Mouse (Mus musculus): ENCODE data around the gene Nags. TPM values are rescaled to one million over a fixed set of nuclear protein-coding genes. Genes with fewer than 3 reads are reported as not detected.

Nags gene
- total RNA-seq (2021): 1 to 10 TPM; 1.3 to 3.1 TPM
- long read RNA-seq, experiment 1: 0 reads
- long read RNA-seq, experiment 2, partial matches to known transcripts: 0 of 3 reads
- long read RNA-seq, experiment 2, other reads (novel, unspliced or antisense): 0 of 3 reads

DNA sequence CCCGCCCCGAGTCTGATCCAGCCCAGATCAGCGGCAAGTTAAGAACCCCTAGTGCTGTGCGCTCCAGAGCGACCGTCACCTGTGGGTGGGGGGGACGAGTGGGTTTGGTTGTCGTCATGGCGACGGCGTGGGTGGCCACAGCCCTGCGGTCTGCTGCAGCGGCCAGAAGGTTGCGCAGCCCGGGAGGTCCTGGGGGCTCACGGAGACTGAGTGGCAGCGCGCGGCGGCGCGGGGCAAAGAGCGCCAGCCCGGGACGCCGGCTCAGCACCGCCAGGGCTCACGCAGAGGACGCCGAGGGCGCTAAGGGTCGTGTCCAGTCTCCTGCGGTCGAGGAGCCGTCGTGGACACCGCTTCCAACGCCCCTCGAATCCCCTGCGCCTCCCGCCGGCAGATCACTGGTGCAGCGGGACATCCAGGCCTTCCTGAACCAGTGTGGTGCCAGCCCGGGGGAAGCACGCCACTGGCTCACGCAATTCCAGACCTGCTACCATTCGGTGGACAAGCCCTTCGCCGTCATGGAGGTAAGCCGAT lies at the start of gene Nags:
Nags (plus strand) TSS at position 43 of the 531 bp plus-strand sequence.
- DNase-seq (ENCODE audit: low spot score in 2 of 2): no peak

DNA sequence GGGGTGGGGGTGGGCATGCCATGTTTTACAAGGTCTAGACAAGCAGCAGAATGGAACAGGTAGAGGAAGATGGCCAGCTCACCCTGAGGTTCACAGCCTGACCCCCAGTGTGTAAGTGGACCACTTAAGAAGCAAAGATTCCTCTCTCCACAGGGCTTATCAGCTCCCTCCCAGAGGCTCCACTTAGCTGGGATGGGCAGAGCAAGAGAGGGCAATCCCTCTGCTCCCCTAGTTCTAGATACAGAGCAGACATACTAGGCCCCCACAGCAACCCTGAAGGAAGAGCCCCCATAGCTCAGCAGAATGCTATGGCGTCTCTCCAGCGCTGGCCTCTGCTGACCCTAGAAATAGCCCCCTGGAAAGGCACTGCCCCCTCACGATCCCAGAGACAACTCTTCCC lies 49.6 kb upstream of the Nags start:
- DNase-seq (ENCODE audit: low spot score in 2 of 2): no peak

GRCm38 (mm10) chr11:102096446-102096845 lies 48.9 kb upstream of the Nags start:
- no peak for DNase-seq (ENCODE audit: low spot score in 2 of 2)

GRCm38 (mm10) chr11:102096887-102097391 lies 48.4 kb upstream of the Nags start:
- peak; percentile 58 to 71 for DNase-seq (ENCODE audit: low spot score in 2 of 2)

DNA sequence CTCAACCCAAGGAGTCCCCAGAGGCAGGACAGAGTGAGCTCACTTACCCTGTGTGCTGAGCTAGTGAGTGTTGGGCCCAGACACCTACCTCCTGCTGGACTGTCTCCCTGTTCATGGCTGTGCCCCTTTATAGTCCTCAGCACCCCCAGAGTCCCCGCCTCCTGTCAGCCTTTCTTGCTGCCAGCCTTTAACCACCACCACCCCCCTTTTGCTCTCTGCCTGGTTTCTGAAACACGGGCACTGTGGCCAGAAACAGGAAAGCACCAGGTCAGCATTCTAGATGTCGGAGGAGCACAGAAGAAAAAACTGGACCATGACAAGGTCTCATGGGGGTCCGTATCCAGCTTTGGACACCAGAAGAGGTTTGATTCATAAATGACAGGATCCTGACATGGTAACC lies 44.1 kb upstream of the Nags start, which contains the start of gene Ppy:
Ppy (minus strand) TSS at position 101 of the 400 bp plus-strand sequence.
- DNase-seq (ENCODE audit: low spot score in 2 of 2): no peak

- DNase-seq (ENCODE audit: low spot score in 2 of 2): peak; percentile 31 to 41
These were observed 42.6 kb upstream of the Nags start for GRCm38 (mm10) chr11:102102485-102103258.

DNA sequence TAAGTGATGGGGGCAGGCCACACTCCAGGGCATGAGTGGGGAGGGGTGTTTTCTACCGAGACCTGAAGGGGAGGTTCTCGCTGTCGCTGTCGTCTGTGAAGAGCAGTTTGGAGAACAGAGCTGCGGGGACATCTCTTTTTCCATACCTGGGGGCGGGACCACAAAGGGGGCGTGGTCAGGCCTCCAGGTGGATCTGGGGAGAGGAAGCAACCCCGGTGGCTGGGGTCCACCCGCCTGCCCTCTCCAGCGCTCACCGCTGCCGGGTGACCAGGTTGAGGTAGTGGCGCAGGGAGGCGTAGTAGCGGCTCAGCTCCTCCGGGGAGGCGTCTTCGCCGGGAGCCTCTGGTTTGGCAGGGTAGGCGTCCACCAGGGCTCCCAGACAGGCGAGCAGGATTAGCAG lies 38.4 kb upstream of the Nags start:
- DNase-seq (ENCODE audit: low spot score in 2 of 2): no peak

DNA sequence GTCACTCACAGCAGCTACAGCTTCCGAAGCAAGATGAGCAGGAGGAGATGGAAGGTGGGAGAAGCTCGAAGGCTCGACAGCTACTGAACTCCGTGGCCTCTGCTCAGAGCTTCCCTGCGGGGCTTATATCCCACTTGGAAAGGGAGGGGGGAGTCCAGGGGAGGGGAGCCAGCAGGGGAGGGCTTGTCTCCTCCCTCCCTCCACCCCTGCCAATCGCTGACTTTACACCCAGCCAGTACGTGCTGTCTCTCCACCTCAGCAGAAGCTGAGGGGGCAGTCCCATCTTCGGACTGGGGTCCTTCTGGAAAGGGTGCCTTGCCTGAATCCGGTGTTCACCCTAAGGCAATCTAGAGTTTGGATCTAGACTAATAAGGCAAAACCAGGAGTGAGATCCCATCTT lies 37.6 kb upstream of the Nags start, which contains the start of gene Pyy:
Pyy (minus strand) TSS at position 101 of the 400 bp plus-strand sequence.
- DNase-seq (ENCODE audit: low spot score in 2 of 2): no peak

DNA sequence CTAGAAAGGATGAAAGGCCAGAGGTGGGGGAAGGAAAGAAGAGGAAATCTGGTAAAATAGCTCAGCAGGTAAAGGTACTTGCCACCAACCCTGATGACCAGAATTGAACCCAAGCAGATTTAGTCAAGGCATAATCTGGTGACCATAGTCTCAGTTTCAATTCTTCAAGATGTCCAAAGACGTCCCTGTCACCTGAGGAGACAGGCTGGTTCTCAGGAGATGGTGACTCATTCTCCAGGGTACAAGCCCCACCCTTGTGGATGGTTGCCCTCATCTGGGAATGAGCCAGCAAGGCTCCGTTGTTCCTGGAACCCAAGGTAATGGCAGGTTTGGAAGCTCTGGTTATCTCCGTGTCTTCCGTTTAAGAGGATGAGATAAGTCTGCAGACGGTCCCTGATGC lies 33.7 kb upstream of the Nags start:
- no peak for DNase-seq (ENCODE audit: low spot score in 2 of 2)

- DNase-seq (ENCODE audit: low spot score in 2 of 2): no peak
These were observed 29.1 kb upstream of the Nags start for GRCm38 (mm10) chr11:102116241-102116640.

GRCm38 (mm10) chr11:102117386-102117785 lies 27.9 kb upstream of the Nags start:
- DNase-seq (ENCODE audit: low spot score in 2 of 2): no peak

DNA sequence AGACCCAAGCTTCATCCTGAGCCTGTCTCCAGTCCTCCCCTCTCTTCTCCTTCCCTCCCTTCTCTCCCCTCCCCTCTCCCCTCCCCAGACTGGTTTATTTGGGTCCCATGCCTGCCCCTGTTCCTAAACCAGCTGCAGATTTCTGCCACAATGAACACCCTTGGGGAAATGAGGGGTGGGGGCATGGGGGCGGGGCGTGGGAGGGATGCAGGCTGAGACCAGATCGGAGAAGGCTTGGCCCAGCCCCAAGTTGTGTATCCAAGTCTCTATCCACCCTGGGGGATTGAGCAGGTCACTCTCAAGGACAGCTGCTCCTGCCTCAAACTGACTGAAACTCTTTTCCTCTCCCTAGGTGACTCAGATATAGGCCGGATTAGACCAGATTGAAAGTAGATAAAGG lies 10.8 kb upstream of the Nags start:
- DNase-seq (ENCODE audit: low spot score in 2 of 2): no peak

DNA sequence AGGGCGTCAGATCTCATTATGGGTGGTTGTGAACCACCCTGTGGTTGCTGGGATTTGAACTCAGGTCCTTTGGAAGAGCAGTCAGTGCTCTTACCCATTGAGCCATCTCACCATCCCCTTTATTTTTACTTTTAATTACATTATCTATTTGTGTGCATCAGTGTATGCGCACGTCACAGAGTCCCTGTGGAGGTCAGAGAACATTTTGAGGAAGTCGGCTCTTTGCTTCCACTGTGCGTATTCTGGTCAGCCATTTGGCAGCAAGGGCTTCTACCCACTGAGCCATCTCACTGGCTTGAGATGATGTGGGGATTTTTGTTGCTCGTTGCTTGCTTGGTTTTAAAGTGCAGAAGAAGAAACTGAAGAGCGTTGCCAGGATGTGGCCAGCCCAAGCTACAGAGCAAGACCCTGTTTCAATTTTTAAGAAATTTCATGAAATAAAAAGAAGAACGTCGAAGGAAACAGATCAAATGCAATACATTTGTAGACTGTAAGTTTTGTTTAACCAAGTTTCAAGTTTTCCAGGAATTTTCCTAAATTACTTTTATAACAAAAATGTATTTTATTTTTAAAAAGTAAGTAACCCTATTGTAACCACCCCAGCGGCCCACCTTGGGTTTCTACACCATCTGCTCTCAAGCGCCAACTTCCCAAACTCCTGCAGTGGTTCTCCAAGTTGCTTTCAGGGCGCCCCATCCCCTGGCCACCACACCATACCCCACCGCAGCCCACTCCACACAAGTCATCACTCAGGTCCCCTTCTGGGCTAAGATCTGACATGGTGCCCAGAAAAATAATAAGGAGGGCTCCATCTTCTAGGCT lies 7.5 kb upstream of the Nags start:
- DNase-seq (ENCODE audit: low spot score in 2 of 2): no peak

- peak; percentile 38 to 50 for DNase-seq (ENCODE audit: low spot score in 2 of 2)
These were observed 6.9 kb upstream of the Nags start for GRCm38 (mm10) chr11:102138447-102138740.

DNA sequence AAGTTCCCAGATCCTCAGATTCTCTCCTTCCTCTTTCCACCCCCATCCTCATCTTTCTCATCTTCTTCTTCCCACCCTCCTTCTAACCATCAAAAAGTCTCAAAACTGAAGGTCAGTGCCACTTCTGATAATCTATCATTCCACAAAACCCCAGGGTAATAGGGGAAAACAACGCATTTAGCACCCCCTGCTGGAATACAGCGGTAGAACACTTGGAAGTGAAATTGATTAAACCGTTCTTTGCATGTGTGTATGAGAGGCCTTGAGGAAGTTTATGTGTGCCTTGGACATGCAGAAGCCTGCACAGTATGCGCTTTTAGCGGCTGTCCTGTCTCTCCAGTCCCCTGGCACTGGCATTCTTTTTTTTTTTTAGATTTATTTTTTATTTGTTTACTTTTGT lies 4.8 kb upstream of the Nags start:
- no peak for DNase-seq (ENCODE audit: low spot score in 2 of 2)

- DNase-seq (ENCODE audit: low spot score in 2 of 2): no peak
These were observed 3.0 kb upstream of the Nags start for GRCm38 (mm10) chr11:102142355-102142754.

GRCm38 (mm10) chr11:102144957-102145470 lies 299 bp upstream of the Nags start:
- DNase-seq (ENCODE audit: low spot score in 2 of 2): no peak

DNA sequence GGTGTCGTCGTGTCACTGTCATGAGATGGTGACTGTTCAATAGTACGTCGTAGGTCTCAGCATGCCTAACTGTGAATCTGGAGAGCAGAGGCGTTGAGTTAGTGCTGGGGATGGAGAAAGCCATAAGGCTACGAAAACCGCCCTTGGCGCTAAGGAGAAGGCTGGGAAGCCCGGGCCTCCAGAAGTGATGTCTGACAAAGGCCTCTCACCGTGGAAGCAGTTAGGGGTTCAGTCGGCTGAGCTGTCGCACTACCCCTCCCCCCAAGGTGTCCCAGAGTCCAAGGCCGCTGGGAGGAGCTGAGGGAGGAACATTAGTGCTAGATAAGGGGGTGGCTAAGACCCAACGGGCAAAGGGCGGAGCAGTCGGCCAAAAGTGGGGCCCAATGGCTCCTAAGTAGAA lies 692 bp downstream of the Nags start:
- no peak for DNase-seq (ENCODE audit: low spot score in 2 of 2)

- no peak for DNase-seq (ENCODE audit: low spot score in 2 of 2)
These were observed 1.2 kb downstream of the Nags start for GRCm38 (mm10) chr11:102146531-102146930.

- DNase-seq (ENCODE audit: low spot score in 2 of 2): no peak
These were observed 2.1 kb downstream of the Nags start for GRCm38 (mm10) chr11:102147213-102147989.
